Mouse (Mus musculus) CD4-positive helper T cell, adult 2 months (primary cell): ENCODE measurements around the gene Hectd1.

Experiments used
- DNase-seq: peaks from one replicate; pipeline ENCODE4 v3.0.0-alpha.2; 2012; ENCODE audit warnings: low read depth, missing footprints, low spot score

Gene Hectd1

DNA sequence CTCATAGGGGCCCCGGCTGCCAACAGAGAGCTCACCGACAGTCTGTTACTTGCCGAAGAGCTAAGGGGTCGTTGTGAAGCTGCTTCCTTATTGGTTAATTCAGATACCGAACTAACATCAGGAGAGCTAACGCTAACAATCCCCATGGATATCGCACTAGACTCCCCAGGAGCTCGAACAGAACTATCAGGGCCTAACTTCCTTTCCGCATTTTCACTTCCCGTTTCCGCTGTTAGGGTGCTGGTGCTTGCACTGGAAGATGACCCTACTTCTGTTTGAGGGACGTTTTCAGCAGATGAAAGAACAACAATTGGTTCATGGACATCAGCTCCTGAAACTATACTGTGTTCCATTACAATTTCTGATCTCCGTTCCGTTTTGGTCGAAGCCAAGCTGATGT is 60.6 kb downstream of the Hectd1 start:
- DNase-seq, result no peak

DNA sequence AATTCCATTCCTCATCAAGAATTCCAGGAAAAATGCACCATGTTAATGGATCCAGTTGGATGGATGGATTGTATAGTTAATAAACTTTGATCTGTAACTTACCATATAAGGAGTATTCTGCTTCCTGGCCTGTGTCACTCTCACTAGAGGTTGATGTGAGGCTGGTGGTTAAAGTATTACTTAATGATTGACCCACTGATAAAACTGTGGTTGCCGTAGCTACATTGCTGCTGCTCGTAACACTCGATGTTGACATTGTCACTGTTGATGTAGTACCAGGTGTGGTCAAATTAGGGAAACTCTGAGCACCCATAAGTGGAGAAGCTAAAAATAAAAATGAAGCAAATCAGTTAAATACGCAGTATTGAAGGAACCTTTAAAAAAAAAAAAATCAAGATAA is 61.9 kb downstream of the Hectd1 start:
- no peak for DNase-seq

DNA sequence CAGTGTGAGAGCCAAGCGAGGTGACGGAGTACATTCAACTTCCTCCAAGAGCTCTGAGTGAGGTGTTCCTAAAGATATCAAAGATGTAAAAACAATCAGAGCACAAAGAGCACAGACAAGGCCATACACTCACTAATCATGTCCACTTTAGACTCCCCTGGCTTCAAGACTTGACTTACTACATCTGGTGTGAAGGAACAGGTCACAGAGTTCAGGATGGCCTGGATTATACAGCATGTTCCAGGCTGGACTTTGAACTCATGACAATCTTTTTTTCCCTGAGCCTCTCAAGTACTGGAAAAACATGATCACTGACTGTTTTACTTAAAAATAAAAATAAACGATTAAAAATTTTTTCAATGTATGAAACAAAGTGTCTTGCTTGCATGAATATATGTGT is 70.0 kb downstream of the Hectd1 start:
- no peak for DNase-seq

DNA sequence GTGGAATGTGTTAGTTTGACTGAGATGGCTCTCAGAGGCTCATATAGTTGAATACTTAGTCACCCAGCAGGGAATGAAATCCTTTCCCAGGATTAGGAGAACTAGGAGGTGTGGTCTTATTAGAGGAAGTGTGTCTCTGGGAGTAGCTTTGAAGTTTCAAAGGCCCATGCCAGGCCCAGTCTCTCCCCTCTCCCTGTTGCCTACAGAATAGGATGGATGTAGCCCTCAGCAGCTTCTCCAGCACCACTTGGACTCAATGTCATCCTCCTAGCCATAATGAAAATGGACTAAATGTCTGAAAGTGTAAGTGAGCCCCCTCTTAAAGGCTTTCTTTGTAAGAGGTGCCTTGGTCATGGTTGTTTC is 72.8 kb downstream of the Hectd1 start:
- no peak for DNase-seq

DNA sequence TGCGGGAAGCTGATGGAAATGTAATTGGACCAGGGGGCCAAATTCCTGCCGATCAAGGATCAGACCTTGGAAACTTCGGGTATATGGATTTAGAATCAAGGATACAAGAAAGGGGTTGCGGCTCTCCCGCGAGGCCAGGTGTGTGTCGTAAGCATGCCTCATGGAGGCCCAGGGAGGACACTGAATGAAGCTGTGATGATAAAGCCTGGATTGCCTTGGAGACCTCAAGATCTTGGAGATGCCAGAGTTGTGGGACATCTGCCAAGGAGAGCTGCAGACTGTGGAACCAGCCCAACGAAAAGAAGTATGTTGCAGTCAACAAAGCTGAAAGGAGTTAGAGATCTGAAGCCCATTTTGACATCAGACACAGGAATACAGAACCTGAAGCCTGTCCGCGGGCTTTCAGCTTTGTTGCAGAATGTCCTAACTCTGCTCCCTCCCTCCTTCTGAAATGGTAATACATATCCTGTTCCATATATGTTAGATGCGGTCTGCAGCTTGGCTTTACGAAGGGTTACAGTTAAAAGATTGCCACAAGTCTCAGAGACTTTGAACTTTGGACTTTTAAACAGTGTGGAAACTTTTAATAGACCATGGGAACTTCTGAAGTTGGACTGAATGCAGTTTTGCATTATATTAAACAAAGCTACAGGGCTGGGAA is 73.3 kb downstream of the Hectd1 start:
- DNase-seq, result no peak

DNA sequence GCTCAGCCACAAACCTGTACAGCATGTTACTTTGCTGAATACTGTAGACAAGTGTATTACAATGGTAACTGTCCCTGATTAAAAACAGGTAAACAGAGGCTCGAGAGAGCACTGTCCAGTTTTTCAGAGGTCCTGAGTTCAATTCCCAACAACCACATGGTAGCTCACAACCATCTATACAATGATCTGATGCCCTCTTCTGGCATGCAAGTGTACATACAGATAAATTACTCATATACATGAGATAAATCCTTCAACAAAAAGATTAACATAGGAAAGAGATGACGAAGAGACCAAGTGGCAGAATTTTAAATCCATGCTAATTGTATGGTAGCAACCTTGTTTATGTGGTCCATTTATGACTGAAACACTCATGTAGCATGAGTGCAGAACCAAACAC is 82.0 kb downstream of the Hectd1 start:
- DNase-seq, result no peak

DNA sequence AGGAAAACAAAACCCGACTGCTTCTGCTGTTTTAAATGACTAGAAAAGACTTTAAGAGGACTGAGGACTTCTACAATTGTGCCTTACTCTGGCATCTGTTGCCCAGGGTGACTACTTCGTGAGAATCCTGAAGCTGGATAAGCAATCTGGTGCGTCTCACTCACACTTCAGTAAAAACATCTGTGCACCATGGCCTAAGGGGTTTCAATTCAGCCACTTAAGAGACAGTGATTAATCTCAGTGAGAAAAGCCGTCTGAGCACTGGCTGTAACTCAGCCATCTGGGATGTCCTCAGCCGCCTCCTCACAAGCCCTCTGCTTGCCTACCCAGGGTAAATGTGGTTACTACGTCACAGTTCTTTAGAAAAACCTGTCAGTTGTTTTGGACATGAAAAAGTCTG is 84.4 kb downstream of the Hectd1 start:
- no peak for DNase-seq

DNA sequence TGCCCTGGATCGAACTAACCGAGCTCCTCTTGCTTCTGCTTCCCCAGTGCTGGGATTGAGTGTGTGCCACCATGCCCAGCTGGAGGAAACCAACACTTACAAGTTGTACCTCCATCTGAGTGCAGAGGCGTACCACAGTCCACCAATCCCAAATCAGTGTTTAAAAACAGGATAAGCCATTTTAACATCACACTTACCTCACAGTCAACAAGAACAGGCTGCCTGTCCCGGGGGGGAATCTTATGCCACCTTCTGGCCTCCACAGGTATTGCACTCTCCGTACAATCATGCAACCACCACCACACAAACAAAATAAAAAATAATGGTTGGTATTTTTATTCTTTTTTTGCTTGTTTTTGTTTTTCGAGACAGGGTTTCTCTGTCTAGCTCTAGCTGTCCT is 87.6 kb downstream of the Hectd1 start:
- DNase-seq, result peak; percentile 47

DNA sequence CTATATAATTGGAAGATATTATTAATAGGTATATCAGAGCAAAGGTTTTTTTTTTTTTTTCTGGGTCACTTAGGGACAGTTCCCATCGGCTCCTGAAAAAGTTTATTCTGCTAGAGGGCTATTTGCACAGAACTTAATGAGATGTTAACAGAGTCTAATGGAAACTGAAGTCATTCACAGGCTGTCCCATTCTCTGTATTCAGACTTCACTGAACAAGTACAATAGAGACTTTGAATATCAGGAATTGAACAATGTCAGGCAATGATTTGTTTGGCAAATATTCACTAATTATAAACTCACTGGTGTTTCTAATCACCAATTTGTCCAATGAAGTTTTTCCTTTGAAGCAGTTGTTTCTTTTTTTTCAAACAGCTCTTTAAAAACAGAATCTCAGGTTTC is 92.5 kb downstream of the Hectd1 start:
- DNase-seq, result no peak

DNA sequence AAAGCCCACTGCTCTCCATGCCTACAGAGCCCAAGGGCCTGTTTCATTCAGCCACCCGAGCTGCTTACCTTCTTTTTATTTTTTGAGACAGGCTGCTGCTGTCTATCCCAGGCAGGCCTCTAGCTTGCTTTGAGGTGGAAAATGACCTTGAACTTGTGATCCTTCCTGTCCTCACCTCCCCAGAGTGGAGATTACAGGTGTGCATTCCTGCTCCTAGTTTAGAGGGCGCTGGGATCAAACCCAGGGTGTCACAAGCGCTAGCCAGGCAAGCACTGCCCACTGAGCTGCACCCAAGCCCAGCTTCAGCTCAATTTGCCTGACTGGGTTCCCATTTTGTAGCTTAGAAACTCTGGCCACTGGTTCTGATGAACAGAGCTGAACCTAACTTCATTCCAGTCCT is 93.0 kb downstream of the Hectd1 start:
- no peak for DNase-seq

DNA sequence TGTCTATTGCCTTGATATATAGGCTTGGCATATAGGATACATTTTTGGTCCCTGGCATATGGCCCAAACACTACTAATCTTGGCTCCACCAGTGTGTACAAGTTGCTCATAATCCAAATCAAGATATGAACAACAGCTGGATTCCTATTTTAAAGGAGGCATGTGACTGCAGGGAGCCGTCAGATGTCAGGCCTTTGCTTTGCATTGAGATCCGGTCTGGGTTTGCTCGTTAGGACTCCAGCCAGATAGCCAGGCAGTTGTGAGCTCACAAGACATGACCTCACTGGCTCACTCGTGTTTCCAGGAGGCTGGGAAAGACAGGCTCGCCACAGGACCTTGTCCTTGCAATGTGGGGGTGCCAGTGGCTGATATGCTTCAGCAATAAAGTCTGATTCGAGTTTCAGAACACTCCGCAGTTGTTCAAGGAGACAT is 93.5 kb downstream of the Hectd1 start:
- no peak for DNase-seq

DNA sequence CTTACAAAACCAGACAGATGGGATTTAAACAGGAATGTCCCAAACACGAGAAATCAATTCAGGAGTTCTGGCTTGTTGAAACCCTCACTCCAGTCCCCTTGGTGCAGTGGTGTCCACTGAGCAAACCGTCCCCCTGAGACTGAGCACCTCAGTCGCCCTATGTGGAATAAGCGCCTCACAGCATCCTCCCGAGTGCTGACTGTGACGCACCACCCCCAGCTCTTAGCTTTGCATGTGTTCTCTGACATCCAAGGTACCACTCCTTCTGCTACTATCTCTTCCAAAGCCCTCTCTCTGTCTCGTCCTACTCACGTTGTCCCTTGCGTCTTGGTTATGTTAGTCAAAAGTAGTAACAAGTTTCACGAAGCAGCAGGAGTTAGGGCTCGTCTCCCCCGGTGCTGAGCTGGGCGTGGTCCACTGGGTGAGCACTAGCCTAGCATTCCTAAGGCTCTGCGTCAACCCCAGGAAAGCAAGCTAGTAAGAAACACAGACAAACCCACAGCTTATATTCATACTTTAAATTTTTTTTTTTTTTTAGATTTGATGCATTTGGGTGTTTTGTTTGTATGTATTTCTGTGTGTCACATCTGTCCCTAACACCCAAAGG is 94.6 kb downstream of the Hectd1 start:
- DNase-seq, result no peak

DNA sequence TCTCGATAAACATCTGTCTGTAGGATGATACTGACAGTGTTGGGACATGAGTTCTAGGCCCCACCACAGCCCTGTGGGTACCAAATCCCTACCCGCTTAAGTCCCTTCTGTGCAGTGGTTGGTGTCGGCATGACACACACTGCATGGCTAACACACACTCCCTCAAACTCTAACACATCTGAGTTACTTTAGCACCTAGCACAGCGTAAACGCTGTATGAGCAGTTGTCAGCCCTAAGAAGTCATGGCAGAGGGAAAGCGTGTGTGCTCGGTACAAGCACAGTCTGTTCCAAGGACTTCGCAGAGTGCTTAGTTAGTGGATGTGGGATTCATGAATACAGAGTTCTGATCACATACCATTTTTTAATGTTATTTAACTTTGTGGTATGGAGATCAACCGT is 99.5 kb downstream of the Hectd1 start:
- no peak for DNase-seq

DNA sequence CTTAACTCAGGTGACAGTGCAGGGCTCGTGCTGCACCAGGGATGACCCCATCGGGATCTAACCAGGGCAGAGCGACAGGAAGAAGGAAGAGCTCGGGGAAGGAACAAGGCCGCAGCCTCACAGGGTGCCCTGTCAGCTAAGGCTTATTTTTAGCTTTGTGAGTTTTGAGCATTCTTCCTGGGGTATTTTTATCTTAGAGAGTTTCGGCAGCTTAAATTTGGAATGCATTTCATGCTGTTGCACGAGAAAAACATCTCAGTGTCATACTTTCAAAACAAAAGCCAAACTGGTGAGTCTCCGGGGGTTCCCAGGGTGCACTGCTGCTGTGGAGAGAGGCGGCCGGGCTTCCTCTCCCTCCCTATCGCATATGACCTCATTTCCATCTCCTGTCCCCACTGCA is 100.3 kb downstream of the Hectd1 start:
- no peak for DNase-seq

DNA sequence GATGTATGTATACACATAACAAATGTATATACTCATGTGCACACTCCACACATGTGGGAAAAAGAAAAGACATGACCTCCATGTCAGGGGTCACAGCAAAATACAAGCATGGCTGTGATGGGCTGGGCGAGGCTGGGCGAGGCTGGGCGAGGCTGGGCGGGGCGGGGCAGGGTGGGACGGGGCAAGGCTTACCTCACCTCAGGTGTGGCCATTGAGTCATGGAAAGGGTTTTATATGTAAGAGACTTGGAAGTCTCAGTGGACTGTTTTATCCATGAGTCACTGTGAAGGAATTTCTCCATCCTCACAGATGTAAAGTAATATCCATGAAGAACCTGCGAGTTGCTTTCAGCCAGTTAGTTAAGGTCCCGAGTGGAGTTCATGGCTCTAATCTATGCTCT is 107.5 kb downstream of the Hectd1 start:
- no peak for DNase-seq

DNA sequence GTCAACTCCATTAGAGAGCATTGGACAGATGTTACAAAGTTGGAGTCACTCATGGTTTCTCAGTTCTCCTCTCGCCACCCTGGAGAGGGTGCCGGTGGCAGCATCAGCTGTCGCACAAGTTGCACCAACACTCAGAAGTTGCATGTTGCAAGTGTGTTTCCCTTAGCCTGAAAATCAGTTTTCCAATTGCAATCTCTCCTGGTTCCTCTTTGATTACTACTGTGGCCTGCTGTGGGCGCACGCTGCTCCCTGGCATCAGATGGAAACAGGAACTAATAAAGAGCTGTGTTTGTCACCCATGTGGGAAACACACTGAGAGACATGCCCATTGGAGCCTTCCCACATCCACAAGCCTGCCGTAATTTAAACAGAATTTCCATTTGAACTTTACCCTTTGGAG is 110.7 kb downstream of the Hectd1 start:
- DNase-seq, result no peak

DNA sequence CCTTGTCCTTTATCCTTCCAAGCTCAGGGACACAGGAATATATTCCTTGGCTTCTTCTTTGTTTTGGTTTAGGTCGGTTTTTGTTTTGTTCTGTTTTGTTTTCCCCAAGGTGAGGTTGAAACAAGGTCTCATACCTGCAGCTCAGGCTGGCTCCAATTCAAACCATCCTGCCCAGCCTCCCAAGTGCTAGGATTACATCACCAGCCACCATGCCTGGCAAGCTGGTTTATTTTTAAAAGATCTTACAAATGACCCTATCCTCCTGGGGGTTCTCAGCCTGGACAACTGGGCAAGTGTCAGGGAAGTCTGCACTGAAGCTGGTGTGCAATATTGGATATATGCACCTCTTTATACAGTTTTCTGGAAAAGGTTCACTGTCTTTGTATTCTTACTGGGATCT is 116.7 kb downstream of the Hectd1 start:
- DNase-seq, result no peak

DNA sequence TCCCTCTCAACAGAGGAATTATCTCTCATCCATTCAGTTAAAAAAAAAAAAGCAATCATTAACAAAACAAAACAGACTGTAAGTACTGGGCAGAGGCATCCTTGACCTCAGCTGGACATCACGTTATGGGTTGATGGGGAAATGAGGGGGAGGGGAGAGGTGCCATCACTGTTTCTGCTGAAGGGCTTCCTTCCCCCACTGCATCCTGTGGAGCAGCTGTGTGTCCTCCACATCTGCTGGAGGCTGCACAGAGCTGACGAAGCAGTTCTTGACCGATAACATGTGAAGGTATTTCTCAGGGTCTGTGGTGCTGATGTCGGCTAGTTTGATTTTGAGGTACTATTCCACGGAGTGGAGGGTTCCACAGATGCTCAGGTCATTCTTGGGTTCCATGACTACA is 119.2 kb downstream of the Hectd1 start:
- no peak for DNase-seq

DNA sequence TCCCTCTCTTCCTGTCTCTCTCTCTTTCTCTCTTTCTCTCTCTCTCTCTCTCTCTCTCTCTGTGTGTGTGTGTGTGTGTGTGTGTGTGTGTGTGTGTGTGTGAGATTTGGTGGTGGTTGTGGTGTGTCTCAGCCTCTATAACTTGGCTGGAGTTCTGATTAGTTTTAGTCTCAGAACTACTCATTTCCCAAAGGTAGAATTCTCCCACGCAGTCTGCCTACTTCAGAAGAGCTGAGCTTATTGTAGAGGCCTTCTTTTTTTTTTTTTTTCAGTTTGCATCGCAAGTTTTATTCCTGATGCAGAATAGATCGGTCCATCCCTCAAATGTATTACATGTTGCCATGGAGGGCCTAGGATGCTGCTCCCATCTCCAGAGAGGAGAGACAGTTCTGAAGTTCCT is 119.6 kb downstream of the Hectd1 start:
- peak; percentile 13 for DNase-seq

DNA sequence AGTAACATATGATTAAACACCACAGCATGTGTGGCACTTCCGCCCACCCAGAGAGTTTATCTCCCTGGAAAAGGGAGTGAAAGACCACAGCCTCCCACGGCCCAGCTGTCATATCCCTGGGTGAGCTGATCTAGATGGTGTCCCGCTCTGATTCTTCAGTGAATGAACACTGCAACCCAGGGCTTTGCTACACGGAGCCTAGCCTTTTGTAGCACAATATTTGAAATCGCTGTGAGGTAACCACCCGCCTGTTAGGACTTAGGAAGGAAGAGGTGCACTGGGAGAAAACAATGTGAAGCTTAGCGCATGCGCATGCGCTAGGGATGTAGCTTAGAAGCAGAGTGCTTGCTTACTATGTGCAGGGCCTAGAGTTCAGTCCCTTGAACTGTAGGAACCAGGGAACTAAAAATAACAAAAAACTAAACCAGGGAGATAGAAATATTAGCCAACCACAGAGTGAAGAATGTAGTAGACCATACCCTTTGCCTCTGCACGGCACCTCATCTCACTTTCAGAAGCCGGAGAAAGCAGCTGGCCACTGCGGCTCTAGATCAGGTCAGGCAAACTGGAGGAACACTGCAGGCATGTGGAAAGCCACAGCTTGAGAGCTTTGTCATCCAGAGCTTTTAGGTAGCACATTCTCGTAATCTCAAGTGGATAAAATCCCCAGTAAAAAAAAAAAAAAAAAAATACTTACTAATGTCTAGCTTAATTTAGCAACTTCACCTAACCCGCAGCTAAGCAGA is 120.2 kb downstream of the Hectd1 start:
- no peak for DNase-seq

DNA sequence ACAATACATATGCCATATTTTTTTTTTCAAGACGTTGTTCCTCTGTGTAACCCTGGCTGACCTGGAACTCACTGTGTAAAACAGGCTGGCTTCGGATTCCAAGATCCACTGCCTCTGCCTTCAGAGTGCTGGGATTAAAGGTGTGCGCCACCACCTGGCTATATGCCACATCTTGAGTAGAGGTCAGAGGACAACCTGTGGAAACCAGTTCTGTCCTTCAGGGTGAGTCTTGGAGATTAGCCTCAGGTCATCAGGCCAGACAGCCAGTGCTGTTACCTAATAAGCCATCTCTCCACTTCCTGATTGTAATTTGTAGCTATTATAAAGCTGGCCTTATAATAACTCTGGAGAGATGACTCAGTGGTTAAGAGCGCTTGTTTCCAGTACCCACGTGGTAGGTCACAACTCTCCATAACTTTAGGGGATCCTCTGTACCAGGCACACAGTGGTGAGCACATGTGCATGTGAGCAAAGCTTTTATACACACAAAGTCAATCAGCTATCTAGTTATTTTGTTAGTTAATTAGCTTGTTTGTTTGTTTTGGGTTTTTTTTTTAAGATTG is 122.6 kb downstream of the Hectd1 start:
- no peak for DNase-seq

DNA sequence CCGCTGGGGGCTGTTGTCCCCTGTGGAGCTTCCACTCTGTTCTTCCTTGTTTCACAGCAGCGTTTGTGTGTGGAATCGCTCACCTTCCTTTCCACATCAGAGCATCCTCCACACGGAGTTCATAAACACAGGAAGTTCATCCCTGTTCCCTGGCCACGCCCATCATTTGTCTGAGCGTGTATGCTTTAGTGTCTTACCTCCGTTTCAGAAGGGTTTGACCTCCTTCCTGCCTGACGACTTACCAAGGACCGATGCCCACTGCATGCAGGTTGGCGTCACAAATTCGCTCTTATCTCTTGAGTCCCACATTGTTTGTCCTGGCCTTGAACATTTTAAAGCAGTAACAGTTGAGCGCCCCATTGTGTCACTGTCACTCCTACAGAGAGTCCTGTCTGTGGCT is 123.6 kb downstream of the Hectd1 start:
- no peak for DNase-seq

DNA sequence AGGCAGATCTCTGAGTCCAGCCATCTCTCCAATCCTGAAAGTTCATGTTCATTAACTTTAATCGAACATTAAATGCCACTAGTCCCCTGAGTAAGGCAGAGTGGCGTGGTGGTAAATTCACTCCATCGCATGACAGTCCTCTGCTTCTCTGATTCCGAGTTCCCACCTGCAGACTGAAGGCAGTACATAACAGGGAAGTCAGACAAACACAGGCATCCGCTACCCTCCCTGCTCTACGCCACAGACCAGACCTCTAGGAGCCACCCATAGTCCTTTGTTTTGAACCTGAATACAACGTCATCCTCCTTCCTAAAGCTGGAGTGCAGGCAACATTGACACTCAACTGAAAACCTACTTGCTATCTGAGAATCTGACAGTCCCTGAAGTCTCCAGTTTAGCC is 124.8 kb downstream of the Hectd1 start:
- no peak for DNase-seq
